Mouse (Mus musculus): Measurements from ENCODE around the gene M1ap.
A peak's percentile ranks its signal among the peaks of the same experiment; 100 is the strongest.

M1ap gene

GRCm38 (mm10) chr6:83011255-83011654 lies 64.6 kb downstream of the M1ap start:
- no peak for DNase-seq (ENCODE audit: low spot score)

- DNase-seq (ENCODE audit: low spot score) = no peak
Measured at GRCm38 (mm10) chr6:83011756-83012155, 65.1 kb downstream of the M1ap start.

GRCm38 (mm10) chr6:83013444-83013843 lies 66.7 kb downstream of the M1ap start:
- DNase-seq (ENCODE audit: low spot score) = no peak

- peak; percentile 47 for DNase-seq (ENCODE audit: low spot score)
Measured at GRCm38 (mm10) chr6:83014482-83015466, 68.1 kb downstream of the M1ap start.

GRCm38 (mm10) chr6:83015749-83016148 lies 69.0 kb downstream of the M1ap start:
- DNase-seq (ENCODE audit: low spot score) = no peak

- peak; percentile 53 for DNase-seq (ENCODE audit: low spot score)
Measured at GRCm38 (mm10) chr6:83017190-83017589, 70.5 kb downstream of the M1ap start.

GRCm38 (mm10) chr6:83019044-83019443 lies 72.3 kb downstream of the M1ap start:
- DNase-seq (ENCODE audit: low spot score) = no peak

- no peak for DNase-seq (ENCODE audit: low spot score)
Measured at GRCm38 (mm10) chr6:83020121-83020520, 73.4 kb downstream of the M1ap start.

GRCm38 (mm10) chr6:83020836-83021593 lies 74.3 kb downstream of the M1ap start:
- no peak for DNase-seq (ENCODE audit: low spot score)

- no peak for DNase-seq (ENCODE audit: low spot score)
Measured at GRCm38 (mm10) chr6:83023008-83023407, 76.3 kb downstream of the M1ap start.

- no peak for DNase-seq (ENCODE audit: low spot score)
Measured at GRCm38 (mm10) chr6:83023786-83024185, 77.1 kb downstream of the M1ap start.

- DNase-seq (ENCODE audit: low spot score) = no peak
Measured at GRCm38 (mm10) chr6:83024421-83024820, 77.7 kb downstream of the M1ap start.

GRCm38 (mm10) chr6:83025221-83025620 lies 78.5 kb downstream of the M1ap start:
- DNase-seq (ENCODE audit: low spot score) = no peak

GRCm38 (mm10) chr6:83027293-83027692 lies 80.6 kb downstream of the M1ap start:
- no peak for DNase-seq (ENCODE audit: low spot score)

GRCm38 (mm10) chr6:83027706-83028105 lies 81.0 kb downstream of the M1ap start:
- DNase-seq (ENCODE audit: low spot score) = no peak

- no peak for DNase-seq (ENCODE audit: low spot score)
Measured at GRCm38 (mm10) chr6:83029777-83030176, 83.1 kb downstream of the M1ap start.

- DNase-seq (ENCODE audit: low spot score) = no peak
Measured at GRCm38 (mm10) chr6:83031111-83031510, 84.4 kb downstream of the M1ap start.

- DNase-seq (ENCODE audit: low spot score) = no peak
Measured at GRCm38 (mm10) chr6:83031921-83032590, 85.4 kb downstream of the M1ap start.

GRCm38 (mm10) chr6:83032769-83033191 lies 86.1 kb downstream of the M1ap start:
- peak; percentile 50 for DNase-seq (ENCODE audit: low spot score)

GRCm38 (mm10) chr6:83033249-83034185 lies 86.8 kb downstream of the M1ap start, which contains the start of the genes Dok1 and Loxl3:
Gene Dok1, minus strand, starts transcription at chr6:83033471.
Gene Loxl3, plus strand, starts transcription at chr6:83034173.
- peak; percentile 80 for DNase-seq (ENCODE audit: low spot score)

- no peak for DNase-seq (ENCODE audit: low spot score)
Measured at GRCm38 (mm10) chr6:83034463-83035055, 87.9 kb downstream of the M1ap start.

All from urinary bladder, postnatal 14 days (tissue).